Mouse (Mus musculus): ENCODE data around the gene Sst.
"Not testable (repeated sequence)": the region's sequence is repeated elsewhere in the genome, so short reads cannot be mapped to it uniquely, and the experiment has no call there.

GRCm38 (mm10) chr16:23906586-23906985 is 15.8 kb upstream of the Sst start:
- not testable (repeated sequence) for TF ChIP-seq CTCF (IDR thresholded peaks at IDR 0.05; ENCODE audit: control insufficient read depth, insufficient read depth, insufficient replicate concordance, low read depth, low read length); POLR2A (IDR thresholded peaks at IDR 0.05; ENCODE audit: control insufficient read depth, low read depth, low read length)

All from testis, adult 2 months (tissue).